Comparison of ENCODE assay signal across 25 mouse cellular contexts in genomic region chr9:85379135-85379534, GRCm38 (mm10). TPM values are rescaled to one million over a fixed set of nuclear protein-coding genes. Genes with fewer than 3 reads are reported as not detected.
DNase-seq lines count a peak whose midpoint lies in the region; ATAC-seq and TF ChIP-seq lines count a peak whose summit lies in the region.
"Had no signal": no experiment of that assay in that cellular context is flagged by ENCODE, and none has a peak within 500 bp of the region (broad histone marks: within the 10 kb centered on the region; RNA-seq: fewer than 3 reads in every experiment).

No protein-coding gene starts in this region.

- no peak overlapping the region for H3K27ac ChIP-seq in neural tube, embryonic 11.5 days (ENCODE audit: low read depth, low read length)
- H3K27ac ChIP-seq in neural tube, embryonic 15.5 days (replicated peaks): no peak overlapping the region
- no peak overlapping the region for H3K27ac ChIP-seq in MEL (ENCODE audit: control insufficient read depth, low read depth, low read length)
- H3K27ac ChIP-seq in intestine, embryonic 16.5 days (ENCODE audit: low read length): no peak overlapping the region
- H3K27ac ChIP-seq: forebrain, embryonic 10.5 days; forebrain, embryonic 13.5 days; heart, adult 2 months; heart, embryonic 10.5 days; heart, embryonic 13.5 days; hindbrain, embryonic 14.5 days; hindbrain, postnatal 0 days had no signal

- no peaks in the 10 kb centered on the region for H3K79me2 ChIP-seq in MEL (ENCODE audit: control insufficient read depth, insufficient read depth, low read length, poor library complexity)

- H3K9ac ChIP-seq in neural tube, embryonic 11.5 days (ENCODE audit: low read length): no peak overlapping the region
- no peak overlapping the region for H3K9ac ChIP-seq in neural tube, embryonic 15.5 days (replicated peaks)
- H3K9ac ChIP-seq in MEL (ENCODE audit: control insufficient read depth, low read depth, low read length, poor library complexity, severe bottlenecking): no peak overlapping the region
- H3K9ac ChIP-seq in intestine, embryonic 16.5 days (ENCODE audit: low read depth, low read length): no peak overlapping the region
- H3K9ac ChIP-seq: forebrain, embryonic 13.5 days; heart, embryonic 13.5 days; hindbrain, embryonic 14.5 days had no signal

- no peak for TF ChIP-seq POLR2A in MEL (IDR thresholded peaks at IDR 0.05; ENCODE audit: control insufficient read depth in 1 of 2, insufficient read depth in 1 of 2, low read depth in 1 of 2, low read length in 2 of 2, poor library complexity in 1 of 2)

- H3K36me3 ChIP-seq in neural tube, embryonic 11.5 days (ENCODE audit: control insufficient read depth, insufficient read depth, low read length): no peaks in the 10 kb centered on the region
- H3K36me3 ChIP-seq in neural tube, embryonic 15.5 days: no peaks in the 10 kb centered on the region
- no peaks in the 10 kb centered on the region for H3K36me3 ChIP-seq in MEL (ENCODE audit: control insufficient read depth in 1 of 2, insufficient read depth in 2 of 2, low read length in 2 of 2)
- no peaks in the 10 kb centered on the region for H3K36me3 ChIP-seq in intestine, embryonic 16.5 days (ENCODE audit: control insufficient read depth, insufficient read depth, low read length)
- H3K36me3 ChIP-seq: forebrain, embryonic 10.5 days; heart, embryonic 10.5 days; heart, embryonic 13.5 days had no signal

- ATAC-seq in neural tube, embryonic 11.5 days (ENCODE audit: insufficient read depth, low FRiP score, low TSS enrichment): peak; percentile 31; the same call in 1 of the 2 replicates
- ATAC-seq in neural tube, embryonic 15.5 days (ENCODE audit: low FRiP score): no peak
- peak; percentile 72 for ATAC-seq in intestine, embryonic 16.5 days
- ATAC-seq: CD4-positive, CD25-positive, alpha-beta regulatory T cell, adult 4 months; forebrain, embryonic 13.5 days; forebrain, embryonic 16.5 days; hindbrain, postnatal 0 days; Patski had no signal

- 87% methylated on average over 2 of the region's 2 CpGs for WGBS in neural tube, embryonic 11.5 days
- 86% methylated on average over 2 of the region's 2 CpGs for WGBS in neural tube, embryonic 15.5 days
- 69% methylated on average over 2 of the region's 2 CpGs for WGBS in intestine, embryonic 16.5 days

- no peaks in the 10 kb centered on the region for H3K9me3 ChIP-seq in neural tube, embryonic 11.5 days (ENCODE audit: control insufficient read depth, low read length)
- H3K9me3 ChIP-seq in neural tube, embryonic 15.5 days (replicated peaks): no peaks in the 10 kb centered on the region
- H3K9me3 ChIP-seq in MEL (replicated peaks; ENCODE audit: insufficient read depth, low read length): no peaks in the 10 kb centered on the region
- no peaks in the 10 kb centered on the region for H3K9me3 ChIP-seq in intestine, embryonic 16.5 days (ENCODE audit: control insufficient read depth, low read length)
- H3K9me3 ChIP-seq: forebrain, embryonic 10.5 days; forebrain, embryonic 13.5 days; heart, embryonic 10.5 days; heart, embryonic 13.5 days had no signal

- H3K4me2 ChIP-seq in neural tube, embryonic 11.5 days (ENCODE audit: low read depth): no peak overlapping the region
- H3K4me2 ChIP-seq in neural tube, embryonic 15.5 days: no peak overlapping the region
- no peak overlapping the region for H3K4me2 ChIP-seq in intestine, embryonic 16.5 days (ENCODE audit: low read depth, low read length)
- H3K4me2 ChIP-seq: forebrain, embryonic 13.5 days; heart, embryonic 13.5 days; hindbrain, embryonic 14.5 days had no signal

- TF ChIP-seq RAD21 in MEL (IDR thresholded peaks at IDR 0.05; ENCODE audit: low read depth, low read length): no peak

- TF ChIP-seq EP300 in MEL (IDR thresholded peaks at IDR 0.05; ENCODE audit: low read depth in 1 of 2, low read length in 2 of 2): no peak

- no peak for DNase-seq in neural tube, embryonic 11.5 days (ENCODE audit: low spot score)
- peak; percentile 17 for DNase-seq in MEL (ENCODE audit: low read depth, low spot score)
- DNase-seq in thymus, postnatal 0 days (ENCODE audit: low spot score): no peak
- no peak for DNase-seq in kidney, postnatal 14 days
- DNase-seq: adrenal gland, postnatal 10 days; adrenal gland, postnatal 36 days; cerebellum, adult 18-20 months; cerebellum, adult 9-10 months; cerebellum, postnatal 14 days; gastrocnemius, postnatal 10 days; gastrocnemius, postnatal 36 days; heart, adult 2 months; heart, postnatal 14 days; heart, postnatal 4 days had no signal

- H3K4me1 ChIP-seq in neural tube, embryonic 11.5 days (ENCODE audit: control insufficient read depth, insufficient read depth, low read length): no peaks in the 10 kb centered on the region
- no peaks in the 10 kb centered on the region for H3K4me1 ChIP-seq in neural tube, embryonic 15.5 days
- H3K4me1 ChIP-seq in MEL (ENCODE audit: control insufficient read depth in 1 of 2, insufficient read depth in 2 of 2, low read length in 2 of 2): no peaks in the 10 kb centered on the region
- H3K4me1 ChIP-seq in intestine, embryonic 16.5 days (ENCODE audit: control insufficient read depth, insufficient read depth, low read length): 0 out of 2 replicates have a peak, but pooled peaks cover 7% of the 10 kb centered on the region
- H3K4me1 ChIP-seq: forebrain, embryonic 10.5 days; forebrain, embryonic 13.5 days had no signal

- H3K27me3 ChIP-seq in neural tube, embryonic 11.5 days (ENCODE audit: control insufficient read depth, insufficient read depth, low read length): no peaks in the 10 kb centered on the region
- H3K27me3 ChIP-seq in neural tube, embryonic 15.5 days (replicated peaks): no peaks in the 10 kb centered on the region
- peaks cover 0 to 1% of the 10 kb centered on the region in 2 experiments; a peak in 1 of 4 replicates for H3K27me3 ChIP-seq in MEL (ENCODE audit: control insufficient read depth in 1 of 2, insufficient read depth in 2 of 2, low read length in 2 of 2)
- H3K27me3 ChIP-seq in intestine, embryonic 16.5 days (replicated peaks; ENCODE audit: control insufficient read depth, insufficient read depth, low read length): no peaks in the 10 kb centered on the region
- H3K27me3 ChIP-seq: forebrain, embryonic 13.5 days; heart, embryonic 13.5 days; Patski had no signal

- no peak for TF ChIP-seq CTCF in MEL (IDR thresholded peaks at IDR 0.05 in 2 of 3, conservative IDR thresholded peaks at IDR 0.05 in 1 of 3; ENCODE audit: control insufficient read depth in 1 of 3, insufficient read depth in 1 of 3, low read depth in 2 of 3, low read length in 3 of 3, poor library complexity in 1 of 3, severe bottlenecking in 1 of 3)

- H3K4me3 ChIP-seq in neural tube, embryonic 11.5 days (ENCODE audit: low read depth, low read length): no peak overlapping the region
- H3K4me3 ChIP-seq in neural tube, embryonic 15.5 days (replicated peaks): no peak overlapping the region
- no peak overlapping the region for H3K4me3 ChIP-seq in MEL (ENCODE audit: control insufficient read depth in 1 of 2, insufficient read depth in 1 of 2, low read depth in 2 of 2, low read length in 2 of 2)
- H3K4me3 ChIP-seq in intestine, embryonic 16.5 days (ENCODE audit: low read length): no peak overlapping the region
- H3K4me3 ChIP-seq: forebrain, embryonic 10.5 days; forebrain, embryonic 13.5 days; heart, adult 2 months; heart, embryonic 10.5 days; heart, embryonic 13.5 days had no signal

TF ChIP-seq in MEL, 35 proteins besides CTCF, POLR2A, EP300 and RAD21:
- TF ChIP-seq TBP (IDR thresholded peaks at IDR 0.05; ENCODE audit: low read depth, low read length): no peak
- TF ChIP-seq JUND (IDR thresholded peaks at IDR 0.05; ENCODE audit: low read depth, low read length): no peak
- TF ChIP-seq CHD2 (IDR thresholded peaks at IDR 0.05; ENCODE audit: low read length): no peak
- no peak for TF ChIP-seq ETS1 (IDR thresholded peaks at IDR 0.05; ENCODE audit: low read depth, low read length)
- TF ChIP-seq TAL1 (IDR thresholded peaks at IDR 0.05; ENCODE audit: low read length): no peak
- TF ChIP-seq CHD1 (IDR thresholded peaks at IDR 0.05; ENCODE audit: low read depth, low read length): no peak
- no peak for TF ChIP-seq GATA1 (IDR thresholded peaks at IDR 0.05; ENCODE audit: low read depth, low read length)
- no peak for TF ChIP-seq NRF1 (IDR thresholded peaks at IDR 0.05; ENCODE audit: insufficient read depth, low read depth, low read length, poor library complexity, severe bottlenecking)
- no peak for TF ChIP-seq GABPA (IDR thresholded peaks at IDR 0.05; ENCODE audit: low read depth, low read length)
- no peak for TF ChIP-seq ZKSCAN1 (IDR thresholded peaks at IDR 0.05; ENCODE audit: low read depth, low read length)

RNA-seq across cellular contexts. Expression of gene Tent5a, which starts 52.0 kb away (rescaled TPM):
- 3.9 and 4.3 TPM in 2 replicates for polyA plus RNA-seq in neural tube, embryonic 11.5 days (2014; fragmentation: Nextera tagmentation; extraction: Ambion mirVana)
- 8.1 and 8.5 TPM in 2 replicates for polyA plus RNA-seq in neural tube, embryonic 15.5 days (2015; fragmentation: Nextera tagmentation; extraction: Ambion mirVana)
- 7.0 and 9.5 TPM in 2 replicates for total RNA-seq in MEL (2012; rRNA removed)
- polyA plus RNA-seq in MEL (2012; ENCODE audit: insufficient read depth in 1 of 2, insufficient read length in 2 of 2, low read depth in 1 of 2, low replicate concordance in 2 of 2, missing spikeins in 1 of 2): 10 to 100 TPM in 1 of 2 experiments, not detected in 1; 15.2 TPM
- 17.0 and 18.0 TPM in 2 replicates for polyA plus RNA-seq in intestine, embryonic 16.5 days (2015; fragmentation: Nextera tagmentation; extraction: Ambion mirVana)
- polyA plus RNA-seq in thymus, postnatal 0 days (2015; fragmentation: Nextera tagmentation; extraction: Ambion mirVana): 1.6 and 1.8 TPM in 2 replicates
